Mouse (Mus musculus) intestine, embryonic 15.5 days (tissue): Measurements from ENCODE around the gene Akr1c14. TPM values are rescaled to one million over a fixed set of nuclear protein-coding genes. Genes with fewer than 3 reads are reported as not detected.
A peak's percentile ranks its signal among the peaks of the same experiment; 100 is the strongest.
"Not testable (repeated sequence)": the region's sequence is repeated elsewhere in the genome, so short reads cannot be mapped to it uniquely, and the experiment has no call there.

ENCODE experiments used
- ATAC-seq: fragments of 200-750 bp; cut with Nextera tagmentation; 2 replicates; pipeline ENCODE4 v1.8.0; 2017; ENCODE audit warnings: moderate TSS enrichment, moderate library complexity
- H3K27ac ChIP-seq: fragments of 300-500 bp; sonication (generic); 2 replicates; pipeline ENCODE4 v1.5.1; 2015; ENCODE audit warnings: mild to moderate bottlenecking, inconsistent platforms
- H3K27me3 ChIP-seq: fragments of 300-500 bp; sonication (generic); replicated peaks from 2 replicates; pipeline ENCODE4 v1.6.1; 2015; ENCODE audit warnings: inconsistent platforms
- H3K36me3 ChIP-seq: fragments of 300-500 bp; sonication (generic); 2 replicates; pipeline ENCODE4 v1.6.1; 2015; ENCODE audit warnings: inconsistent platforms
- H3K4me1 ChIP-seq: fragments of 300-500 bp; sonication (generic); replicated peaks from 2 replicates; pipeline ENCODE4 v1.6.1; 2015; ENCODE audit warnings: inconsistent platforms
- H3K4me2 ChIP-seq: fragments of 300-500 bp; sonication (generic); replicated peaks from 2 replicates; pipeline ENCODE4 v1.6.1; 2015; ENCODE audit warnings: mild to moderate bottlenecking, inconsistent platforms
- H3K4me3 ChIP-seq: fragments of 300-500 bp; sonication (generic); replicated peaks from 2 replicates; pipeline ENCODE4 v1.5.1; 2015; ENCODE audit warnings: inconsistent platforms
- H3K9ac ChIP-seq: fragments of 300-500 bp; sonication (generic); 2 replicates; pipeline ENCODE4 v1.6.1; 2015; ENCODE audit warnings: inconsistent platforms
- H3K9me3 ChIP-seq: fragments of 300-500 bp; sonication (generic); 2 replicates; pipeline ENCODE4 v1.6.1; 2016; ENCODE audit warnings: inconsistent platforms
- WGBS: fragments of 180-500 bp; shearing (Covaris S2); methylation state at CpG from one replicate; pipeline ENCODE4 v1.1.7; 2015; 5-methylcytosine and 5-hydroxymethylcytosine counted together
- polyA plus RNA-seq: library from polyadenylated mRNA; unstranded; fragments of >200 nt; fragmentation: Nextera tagmentation; extraction: Ambion mirVana; gene quantifications from 2 replicates; pipeline ENCODE4 v1.2.1, GENCODE M21; 2015

Gene Akr1c14
- polyA plus RNA-seq, 1 experiment from 2014 or later = 3.9 TPM

DNA sequence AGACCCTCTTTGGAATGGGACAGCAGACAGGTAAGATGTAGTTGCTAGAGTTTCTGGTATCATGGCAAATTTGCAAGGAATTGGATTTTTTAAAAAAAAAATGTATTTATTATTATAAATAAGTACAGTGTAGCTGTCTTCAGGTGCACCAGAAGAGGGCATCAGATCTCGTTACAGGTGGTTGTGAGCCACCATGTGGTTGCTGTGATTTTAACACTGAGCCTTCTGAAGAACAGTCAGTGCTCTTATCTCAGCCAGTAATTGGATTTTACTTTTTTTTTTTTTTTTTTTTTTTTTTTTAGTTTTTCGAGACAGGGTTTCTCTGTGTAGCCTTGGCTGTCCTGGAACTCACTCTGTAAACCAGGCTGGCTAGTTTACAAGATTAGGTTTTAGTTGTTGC, 9.4 kb downstream of the Akr1c14 start:
- not testable (repeated sequence) for H3K4me1 ChIP-seq, H3K27me3 ChIP-seq, H3K9ac ChIP-seq, H3K36me3 ChIP-seq, H3K9me3 ChIP-seq, H3K4me2 ChIP-seq, ATAC-seq, H3K27ac ChIP-seq, H3K4me3 ChIP-seq
- 71% methylated on average over 2 of the region's 2 CpGs for WGBS

DNA sequence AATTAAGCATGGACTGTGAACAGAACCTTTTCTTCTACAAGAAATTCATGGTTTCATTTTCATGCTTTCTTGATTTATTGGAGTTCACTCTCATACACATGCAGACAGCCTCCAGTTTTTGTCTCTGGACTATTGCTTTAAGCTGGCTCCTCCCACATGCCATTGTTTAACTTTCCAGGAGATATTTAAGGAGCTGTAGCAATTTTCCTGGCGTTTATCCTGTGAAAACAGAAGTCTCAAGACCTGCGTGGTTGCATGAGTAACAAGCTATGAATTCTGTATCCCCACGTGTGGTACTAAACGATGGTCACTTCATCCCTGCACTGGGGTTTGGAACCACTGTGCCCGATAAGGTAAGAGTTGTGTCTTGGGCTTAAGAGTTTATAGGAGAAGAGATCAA, 10.6 kb downstream of the Akr1c14 start:
- peak; percentile 39 for ATAC-seq
- H3K9me3 ChIP-seq = no peaks in the 10 kb centered on the region
- 0 out of 2 replicates have a peak overlapping the region, but pooled peaks have one; percentile 9 for H3K4me3 ChIP-seq
- H3K9ac ChIP-seq = no peak overlapping the region
- no peak overlapping the region for H3K27ac ChIP-seq
- H3K4me1 ChIP-seq = 0 out of 2 replicates have a peak, but pooled peaks cover 6% of the 10 kb centered on the region
- peak overlapping the region; percentile 36 for H3K4me2 ChIP-seq
- 25% methylated on average over 5 of the region's 5 CpGs for WGBS
- H3K36me3 ChIP-seq = no peaks in the 10 kb centered on the region
- no peaks in the 10 kb centered on the region for H3K27me3 ChIP-seq

GRCm38 (mm10) chr13:4060214-4060730, 11.5 kb downstream of the Akr1c14 start:
- Histone ChIP-seq H3K27me3 (no peaks in the 10 kb centered on the region), H3K9me3 (no peaks in the 10 kb centered on the region), H3K9ac (no peak overlapping the region), H3K4me1 (0 out of 2 replicates have a peak, but pooled peaks cover 6% of the 10 kb centered on the region), H3K36me3 (no peaks in the 10 kb centered on the region), H3K4me2 (peak overlapping the region; percentile 17; the same call in 1 of the 2 replicates), H3K27ac (no peak overlapping the region), H3K4me3 (no peak overlapping the region)
- ATAC-seq = peak; percentile 53
- WGBS = 49% methylated on average over 3 of the region's 3 CpGs

- Histone ChIP-seq H3K36me3 (no peaks in the 10 kb centered on the region), H3K9ac (no peak overlapping the region), H3K27ac (no peak overlapping the region), H3K4me3 (no peak overlapping the region), H3K4me2 (no peak overlapping the region), H3K27me3 (no peaks in the 10 kb centered on the region), H3K4me1 (no peaks in the 10 kb centered on the region), H3K9me3 (no peaks in the 10 kb centered on the region)
- ATAC-seq = no peak
- 81% methylated on average over 9 of the region's 9 CpGs for WGBS
Observed at GRCm38 (mm10) chr13:4076517-4077435, 28.0 kb downstream of the Akr1c14 start.

DNA sequence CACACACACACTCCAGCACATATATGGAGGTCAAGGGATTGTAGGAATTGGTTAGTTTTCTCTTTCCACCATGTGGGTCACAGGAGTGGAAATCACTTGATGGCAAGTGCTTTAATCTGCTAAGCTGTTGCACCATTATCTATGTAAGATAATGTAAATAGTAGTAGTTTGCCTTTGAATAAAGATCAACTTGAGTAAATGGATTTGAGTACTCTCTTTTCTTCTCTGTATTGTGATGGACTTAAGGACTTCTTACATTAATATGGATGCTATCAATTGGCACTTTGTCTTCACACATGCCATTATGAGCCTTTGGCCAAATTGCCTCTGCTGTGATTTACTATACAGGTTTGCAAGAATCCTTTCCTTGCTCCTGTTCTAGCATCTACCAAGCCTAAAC, 31.1 kb downstream of the Akr1c14 start:
- no peaks in the 10 kb centered on the region for H3K9me3 ChIP-seq
- H3K27ac ChIP-seq = no peak overlapping the region
- no peak overlapping the region for H3K4me3 ChIP-seq
- H3K4me2 ChIP-seq = no peak overlapping the region
- no peaks in the 10 kb centered on the region for H3K36me3 ChIP-seq
- no peak overlapping the region for H3K9ac ChIP-seq
- no peaks in the 10 kb centered on the region for H3K4me1 ChIP-seq
- no peaks in the 10 kb centered on the region for H3K27me3 ChIP-seq
- ATAC-seq = no peak

DNA sequence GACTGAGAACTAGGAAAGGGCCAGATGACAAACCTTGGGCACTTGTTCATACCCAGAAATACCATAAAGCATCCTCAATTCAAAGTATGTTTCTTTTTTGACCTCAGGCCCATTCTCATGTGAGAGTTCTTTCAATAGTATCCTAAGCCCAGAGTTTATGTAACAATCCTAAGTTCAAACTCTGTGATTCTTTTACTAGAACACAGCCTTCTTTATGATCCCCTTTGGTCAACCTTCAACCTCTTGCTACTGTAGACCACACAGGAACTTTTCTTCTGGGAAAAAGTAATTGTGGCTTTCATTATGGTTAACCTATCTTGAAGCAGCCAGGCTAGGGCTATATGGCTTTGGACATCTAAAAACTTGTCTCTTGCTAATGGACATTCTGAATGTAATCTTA, 52.9 kb downstream of the Akr1c14 start:
- Histone ChIP-seq H3K27ac (no peak overlapping the region), H3K27me3 (no peaks in the 10 kb centered on the region)
- ATAC-seq = no peak

GRCm38 (mm10) chr13:4102721-4103120, 53.9 kb downstream of the Akr1c14 start:
- Histone ChIP-seq H3K36me3 (no peaks in the 10 kb centered on the region), H3K4me1 (no peaks in the 10 kb centered on the region), H3K9me3 (no peaks in the 10 kb centered on the region), H3K27ac (no peak overlapping the region), H3K4me2 (no peak overlapping the region), H3K9ac (no peak overlapping the region), H3K27me3 (no peaks in the 10 kb centered on the region), H3K4me3 (no peak overlapping the region)
- ATAC-seq = no peak

More for the DNA sequence above, 52.9 kb downstream of the Akr1c14 start:
- Histone ChIP-seq H3K9ac (no peak overlapping the region), H3K4me2 (no peak overlapping the region), H3K36me3 (no peaks in the 10 kb centered on the region), H3K4me3 (no peak overlapping the region), H3K9me3 (no peaks in the 10 kb centered on the region), H3K4me1 (no peaks in the 10 kb centered on the region)

GRCm38 (mm10) chr13:4110281-4111188, 61.7 kb downstream of the Akr1c14 start:
- no peaks in the 10 kb centered on the region for H3K36me3 ChIP-seq
- WGBS = 32% methylated on average over 6 of the region's 6 CpGs
- H3K27me3 ChIP-seq = no peaks in the 10 kb centered on the region
- no peak overlapping the region for H3K27ac ChIP-seq
- no peaks in the 10 kb centered on the region for H3K4me1 ChIP-seq
- peak; percentile 83 for ATAC-seq
- no peak overlapping the region for H3K9ac ChIP-seq
- H3K4me3 ChIP-seq = no peak overlapping the region
- no peak overlapping the region for H3K4me2 ChIP-seq
- no peaks in the 10 kb centered on the region for H3K9me3 ChIP-seq

DNA sequence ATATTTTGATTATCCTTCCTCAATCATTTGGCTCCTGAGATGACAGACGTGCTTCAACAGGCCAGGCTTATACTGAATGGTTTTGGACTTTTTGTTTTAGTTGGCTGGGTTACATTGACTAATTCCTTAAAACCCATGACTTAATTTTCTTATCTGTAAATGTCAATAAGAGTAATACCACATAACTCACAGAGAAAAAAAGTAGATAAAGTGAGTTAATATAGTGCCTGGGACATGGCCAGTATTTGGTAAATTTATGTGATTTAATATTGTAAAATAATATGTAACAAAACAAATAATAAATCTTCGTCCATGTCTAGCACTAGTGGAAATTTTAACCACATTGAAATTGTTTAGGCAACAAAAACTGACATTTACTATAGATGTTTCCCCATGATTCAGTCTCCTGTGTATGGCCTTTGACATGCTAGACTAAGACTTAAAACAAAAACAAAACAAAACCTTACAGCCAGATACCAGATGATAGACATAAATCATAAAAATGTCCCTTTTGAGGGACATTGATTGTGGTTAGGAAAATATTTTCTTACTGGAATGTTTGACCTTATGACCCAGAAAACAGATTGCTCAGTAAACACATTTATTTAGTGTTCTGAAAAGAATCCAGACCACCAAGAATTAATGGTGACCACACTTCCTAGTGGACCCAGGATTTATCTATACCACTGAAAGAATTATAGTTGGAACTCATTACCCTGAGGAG, 70.5 kb downstream of the Akr1c14 start:
- Histone ChIP-seq H3K4me1 (no peaks in the 10 kb centered on the region), H3K27ac (no peak overlapping the region), H3K9me3 (no peaks in the 10 kb centered on the region), H3K4me3 (no peak overlapping the region), H3K27me3 (no peaks in the 10 kb centered on the region), H3K36me3 (no peaks in the 10 kb centered on the region), H3K9ac (no peak overlapping the region), H3K4me2 (no peak overlapping the region)
- no peak for ATAC-seq
- WGBS = 65% methylated on average over 2 of the region's 2 CpGs

GRCm38 (mm10) chr13:4123146-4123545, 74.3 kb downstream of the Akr1c14 start:
- Histone ChIP-seq H3K4me3 (no peak overlapping the region), H3K27me3 (no peaks in the 10 kb centered on the region), H3K4me1 (no peaks in the 10 kb centered on the region), H3K36me3 (no peaks in the 10 kb centered on the region), H3K4me2 (no peak overlapping the region), H3K9ac (no peak overlapping the region), H3K9me3 (no peaks in the 10 kb centered on the region), H3K27ac (no peak overlapping the region)
- 69% methylated on average over 7 of the region's 7 CpGs for WGBS
- no peak for ATAC-seq

- 91% methylated on average over 6 of the region's 6 CpGs for WGBS
- not testable (repeated sequence) for H3K27ac ChIP-seq, H3K4me2 ChIP-seq, ATAC-seq, H3K9me3 ChIP-seq, H3K27me3 ChIP-seq, H3K9ac ChIP-seq, H3K4me3 ChIP-seq, H3K36me3 ChIP-seq, H3K4me1 ChIP-seq
Observed at GRCm38 (mm10) chr13:4124471-4124870, 75.7 kb downstream of the Akr1c14 start.

GRCm38 (mm10) chr13:4125846-4126245, 77.0 kb downstream of the Akr1c14 start:
- not testable (repeated sequence) for H3K36me3 ChIP-seq, H3K9ac ChIP-seq, H3K4me3 ChIP-seq, H3K9me3 ChIP-seq, H3K4me1 ChIP-seq, ATAC-seq, H3K4me2 ChIP-seq, H3K27ac ChIP-seq, H3K27me3 ChIP-seq
- 94% methylated on average over 1 of the region's 1 CpGs for whole genome bisulfite sequencing
